Mouse (Mus musculus): Measurements from ENCODE around the gene Ttc22. TPM values are rescaled to one million over a fixed set of nuclear protein-coding genes. Genes with fewer than 3 reads are reported as not detected.

Gene Ttc22
- total RNA-seq, 2 experiments from 2014 or later: 0.09 to 0.10 TPM

DNA sequence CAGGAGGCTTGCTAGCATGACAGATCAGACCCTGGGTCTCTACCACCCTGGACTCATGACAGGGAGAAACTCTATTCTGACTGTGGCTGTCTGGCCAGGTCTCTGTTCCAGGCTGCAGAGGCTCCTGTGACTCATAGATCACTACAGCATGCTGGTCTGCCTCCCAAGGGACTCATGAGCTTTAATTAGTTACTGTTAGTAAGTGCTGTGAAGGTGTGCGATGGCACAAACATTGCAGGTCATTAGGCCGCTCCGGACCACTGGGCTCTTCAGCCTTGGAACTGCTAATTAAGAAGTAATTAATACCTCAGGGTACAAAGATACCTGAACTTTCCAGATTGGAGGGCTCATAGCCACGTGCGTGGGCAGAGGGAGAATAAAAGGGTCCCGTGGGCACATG is 24.9 kb downstream of the Ttc22 start:
- intact Hi-C loops (cut with DNase I; ENCODE audit: low total_unique reads): no loop called here
- DNase-seq: no peak

DNA sequence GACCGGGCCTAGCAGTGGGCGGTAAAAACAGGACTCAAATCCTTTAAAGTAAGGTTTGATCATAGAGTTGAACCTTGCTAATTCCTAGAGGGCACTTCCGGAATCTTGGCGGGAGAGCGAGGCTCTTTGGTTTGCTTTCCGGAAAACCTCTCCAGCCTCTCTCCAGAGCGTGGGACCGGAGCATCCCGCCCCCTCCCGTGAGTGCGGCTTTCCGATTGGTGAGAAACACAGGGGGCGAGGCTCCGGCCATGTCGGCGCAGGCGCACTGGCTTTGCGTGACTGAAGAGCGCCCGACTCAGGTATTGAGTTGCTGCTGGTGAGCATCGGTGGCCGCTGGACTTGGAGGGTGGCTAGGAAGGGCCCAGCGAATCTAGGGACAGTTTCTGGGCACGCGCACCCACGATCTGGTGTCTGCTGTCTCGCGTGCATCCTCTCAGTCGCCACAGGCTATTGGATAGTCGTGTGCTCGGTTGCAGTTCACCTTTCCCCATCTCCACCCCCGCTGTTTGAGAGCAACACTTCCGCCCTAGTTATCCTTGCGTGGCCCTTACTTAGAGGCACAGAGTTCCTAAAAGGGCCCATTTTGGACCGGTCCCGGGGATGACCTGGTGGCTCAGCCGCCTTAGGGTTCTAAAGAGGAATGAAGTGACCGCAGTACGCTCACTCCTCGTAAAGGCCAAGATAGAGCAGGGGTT is 28.7 kb downstream of the Ttc22 start, which contains the start of gene Pars2:
TSS of gene Pars2 (plus strand) at position 237 of the 695 bp plus-strand sequence.
- DNase-seq: peak; percentile 97
- intact Hi-C loops (cut with DNase I; ENCODE audit: low total_unique reads): no loop called here

DNA sequence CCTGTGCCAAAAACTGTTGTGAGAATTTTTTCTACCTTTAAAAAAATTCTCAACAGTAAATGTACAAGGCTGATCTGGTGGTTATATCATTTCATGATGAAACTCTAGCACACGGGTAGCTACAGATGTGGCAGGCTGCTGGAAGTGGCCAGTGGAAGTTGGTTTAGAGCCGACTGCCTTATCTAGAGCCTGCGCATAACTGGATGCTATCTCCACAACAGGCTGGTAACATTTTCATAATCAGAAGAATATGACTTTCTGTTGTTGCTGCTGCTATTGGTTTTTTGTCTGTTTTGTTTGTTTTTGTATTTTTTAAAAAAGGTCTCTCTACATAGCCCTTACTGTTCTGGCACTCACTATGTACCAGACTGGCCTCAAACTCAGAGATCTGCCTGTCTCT is 30.3 kb downstream of the Ttc22 start:
- no peak for DNase-seq

DNA sequence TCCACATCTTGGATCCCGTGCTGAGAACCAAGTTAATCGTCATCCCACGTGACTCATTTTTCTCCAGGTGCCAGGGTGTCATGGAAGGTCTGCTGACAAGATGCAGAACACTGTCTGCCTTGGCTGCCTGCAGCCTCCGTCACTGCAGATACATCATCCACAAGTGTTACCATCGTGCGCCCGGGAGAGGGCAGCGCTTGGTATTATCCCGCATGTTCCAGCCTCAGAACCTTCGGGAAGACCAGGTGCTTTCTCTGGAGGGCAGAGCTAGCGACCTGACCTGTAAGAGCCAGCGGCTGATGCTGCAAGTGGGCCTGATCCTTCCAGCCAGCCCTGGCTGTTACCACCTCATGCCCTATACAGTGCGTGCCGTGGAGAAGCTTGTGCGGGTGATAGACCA is 30.8 kb downstream of the Ttc22 start:
- no peak for DNase-seq

More for the DNA sequence above, 30.3 kb downstream of the Ttc22 start:
- intact Hi-C loops (cut with DNase I; ENCODE audit: low total_unique reads): no loop called here

DNA sequence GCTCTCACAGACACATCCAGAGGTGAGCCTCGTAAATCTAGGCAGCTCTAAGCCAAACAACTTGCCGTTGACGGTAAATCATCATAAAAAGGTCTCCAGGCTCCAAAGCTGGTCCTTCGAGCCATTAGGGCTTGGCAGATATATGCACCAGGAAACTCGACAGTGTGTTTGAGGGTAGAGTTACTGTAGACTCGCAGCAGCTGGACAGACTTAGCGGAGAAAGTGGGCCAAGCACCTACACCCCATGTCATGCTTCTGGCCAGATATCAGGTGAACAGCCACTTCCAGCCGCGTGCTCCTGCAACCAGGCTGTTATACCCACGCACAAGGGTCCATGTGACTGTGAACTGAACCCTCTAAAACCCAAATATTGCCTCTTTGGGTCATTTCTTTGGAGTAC is 33.4 kb downstream of the Ttc22 start:
- intact Hi-C loops (cut with DNase I; ENCODE audit: low total_unique reads): no loop called here
- peak; percentile 29 for DNase-seq

More for the DNA sequence above, 30.8 kb downstream of the Ttc22 start:
- intact Hi-C loops (cut with DNase I; ENCODE audit: low total_unique reads): no loop called here

DNA sequence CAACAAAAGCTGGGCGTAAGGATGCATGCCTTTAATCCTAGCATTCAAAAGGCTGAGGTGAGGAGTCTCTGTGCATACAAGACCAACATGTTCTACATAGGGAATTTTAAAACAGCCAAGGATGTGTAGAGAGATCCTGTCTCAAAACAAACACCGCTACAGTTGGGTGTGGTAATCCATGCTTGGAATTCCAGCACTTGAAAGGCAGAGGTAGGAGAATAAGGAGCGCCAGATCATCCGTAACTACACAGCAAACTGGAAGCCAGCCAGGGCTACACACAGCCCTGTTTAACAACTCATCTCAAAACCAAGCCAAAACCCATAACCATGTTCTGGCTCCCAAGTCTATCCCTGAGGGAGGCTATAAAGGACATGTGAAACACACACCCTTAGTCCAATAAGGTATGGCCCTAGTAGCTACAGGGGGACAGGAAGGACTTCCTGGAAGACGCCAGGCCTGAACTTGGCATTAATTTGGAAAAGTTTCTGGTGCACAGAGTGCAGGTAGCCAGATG is 41.8 kb downstream of the Ttc22 start:
- intact Hi-C loops (cut with DNase I; ENCODE audit: low total_unique reads): no loop called here
- no peak for DNase-seq

DNA sequence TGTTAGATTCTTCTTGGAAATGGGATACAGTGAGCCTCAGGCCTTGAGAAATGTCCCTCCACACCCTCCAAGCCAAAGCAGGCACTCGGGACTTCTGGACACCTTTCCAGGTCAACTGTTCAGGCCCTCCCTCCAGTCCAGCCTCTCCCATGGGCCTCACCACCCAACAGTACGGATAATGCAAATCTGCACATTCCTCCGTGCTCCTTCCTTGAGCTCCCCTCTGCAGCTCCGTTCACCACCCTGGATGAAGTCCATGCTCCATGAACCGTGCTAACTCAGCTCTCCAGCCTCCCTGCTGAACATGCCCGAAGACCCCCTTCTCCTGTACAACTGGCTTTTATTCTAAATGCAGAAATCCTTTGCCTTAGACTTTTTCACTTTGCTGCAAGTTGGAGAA is 42.5 kb downstream of the Ttc22 start:
- intact Hi-C loops (cut with DNase I; ENCODE audit: low total_unique reads): no loop called here

DNA sequence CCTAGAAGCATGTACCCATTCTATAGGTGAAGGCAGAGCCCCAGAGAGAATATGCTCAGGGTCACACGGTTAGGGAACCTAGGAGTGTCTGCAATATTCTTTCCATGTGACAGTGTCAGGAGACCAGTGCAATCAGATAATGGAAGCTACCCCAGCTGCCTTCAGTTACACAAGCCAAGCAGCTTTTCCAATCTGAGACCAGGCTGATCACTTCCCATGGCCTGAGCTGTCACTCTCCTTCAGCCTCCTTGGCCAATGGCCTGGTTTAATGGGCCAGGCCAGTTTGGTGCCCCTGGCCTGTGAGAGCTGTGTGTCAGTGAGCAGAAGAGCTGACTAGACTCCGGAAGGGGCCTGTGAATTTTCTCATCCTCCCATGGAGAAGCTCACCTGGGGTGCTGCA is 43.0 kb downstream of the Ttc22 start:
- no peak for DNase-seq
- intact Hi-C loops (cut with DNase I; ENCODE audit: low total_unique reads): no loop called here

More for the DNA sequence above, 42.5 kb downstream of the Ttc22 start:
- DNase-seq: no peak

DNA sequence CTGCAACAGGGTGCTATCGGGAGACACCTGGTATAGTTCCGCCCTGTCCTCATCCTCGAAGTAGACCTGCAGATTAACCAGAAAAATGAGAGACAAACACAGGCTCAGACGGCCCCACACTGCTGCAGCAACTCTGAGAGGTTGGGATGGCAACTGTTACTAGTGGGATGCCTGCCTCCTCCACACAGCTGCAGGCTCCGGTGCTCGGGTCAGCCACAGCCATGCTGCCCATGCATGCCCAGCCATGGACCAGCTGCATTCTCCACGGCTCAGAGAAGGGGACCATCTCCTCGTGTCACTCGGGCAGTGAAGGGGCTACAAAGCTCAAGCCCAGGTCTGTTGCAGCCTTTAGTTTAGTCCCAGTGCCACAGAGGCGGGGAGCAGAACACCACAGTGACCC is 43.4 kb downstream of the Ttc22 start:
- no peak for DNase-seq
- intact Hi-C loops (cut with DNase I; ENCODE audit: low total_unique reads): no loop called here

DNA sequence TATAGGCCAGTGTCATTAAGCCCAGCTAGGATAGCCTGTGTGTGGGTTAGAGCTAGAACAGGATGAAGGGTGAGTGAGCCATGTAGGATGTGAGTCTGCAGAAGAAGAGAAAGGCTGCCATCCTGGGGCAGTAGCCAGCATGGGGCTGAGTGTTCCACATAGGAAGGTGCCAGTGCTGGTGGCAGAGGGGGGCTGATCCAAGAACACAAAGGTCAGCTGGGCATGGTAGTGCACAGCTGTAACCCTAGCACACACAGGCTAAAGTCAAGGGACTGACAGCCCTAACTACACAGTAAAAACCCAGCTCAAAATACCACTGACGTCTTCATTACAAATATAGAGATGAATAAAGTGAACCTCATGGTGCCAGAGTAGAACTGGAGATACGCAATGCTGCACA is 44.3 kb downstream of the Ttc22 start:
- intact Hi-C loops (cut with DNase I; ENCODE audit: low total_unique reads): no loop called here
- peak; percentile 63 for DNase-seq

DNA sequence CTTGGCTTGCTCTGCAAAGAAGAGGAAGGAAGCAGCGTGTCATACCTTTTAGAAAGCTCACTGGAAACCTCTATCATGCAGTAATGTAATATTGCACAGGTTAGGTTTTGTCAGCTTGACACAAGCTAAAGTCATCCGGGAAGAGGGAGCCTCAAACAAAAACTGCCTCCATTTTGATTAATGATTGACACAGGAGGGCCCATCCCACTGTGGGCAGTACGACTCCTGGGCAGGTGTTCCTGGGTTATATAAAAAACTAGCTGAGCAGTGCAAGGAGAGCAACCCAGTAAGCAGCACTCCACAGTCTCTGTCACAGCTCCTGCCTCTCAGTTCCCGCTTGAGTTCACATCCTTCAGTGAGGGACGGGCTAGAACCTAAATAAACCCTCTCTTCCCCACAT is 54.5 kb downstream of the Ttc22 start:
- no peak for DNase-seq
- intact Hi-C loops (cut with DNase I; ENCODE audit: low total_unique reads): no loop called here

DNA sequence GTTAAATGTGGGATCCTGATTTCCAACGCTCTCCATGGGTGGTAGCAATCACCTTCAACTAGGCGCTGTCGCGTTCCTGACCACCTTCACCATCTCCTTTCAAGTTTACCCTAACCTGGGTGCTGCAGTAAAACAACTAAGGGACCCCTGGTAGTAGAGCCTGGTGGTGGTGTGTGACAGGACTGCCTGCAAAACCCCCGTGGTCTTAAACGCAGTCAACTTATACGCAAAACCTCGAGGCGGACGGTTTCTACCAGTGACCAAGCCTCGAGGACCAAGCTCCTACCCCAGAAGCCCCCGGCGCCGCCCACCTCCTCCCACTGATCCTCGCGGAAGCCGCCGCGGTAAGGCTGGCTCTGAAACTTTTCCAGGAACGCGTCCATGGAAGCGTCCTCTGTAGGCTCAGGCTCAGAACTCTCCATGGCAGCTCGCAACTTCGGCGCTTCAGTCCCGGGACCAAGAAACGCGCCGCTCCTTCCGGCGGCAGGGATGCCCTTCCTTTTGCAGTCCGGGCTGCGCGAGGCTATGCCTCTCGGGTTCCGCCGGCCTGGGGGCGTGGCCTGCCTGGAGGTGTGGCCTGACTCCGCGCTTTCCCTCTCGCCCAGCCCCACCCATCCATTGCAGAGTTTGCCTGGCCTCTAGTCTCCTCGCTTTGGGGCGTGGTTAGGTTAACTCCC is 56.3 kb downstream of the Ttc22 start, which contains the start of gene Ttc4:
TSS of gene Ttc4 (minus strand) at position 503 of the 677 bp plus-strand sequence.
- intact Hi-C loops (cut with DNase I; ENCODE audit: low total_unique reads): no loop called here
- DNase-seq: peak; percentile 92

DNA sequence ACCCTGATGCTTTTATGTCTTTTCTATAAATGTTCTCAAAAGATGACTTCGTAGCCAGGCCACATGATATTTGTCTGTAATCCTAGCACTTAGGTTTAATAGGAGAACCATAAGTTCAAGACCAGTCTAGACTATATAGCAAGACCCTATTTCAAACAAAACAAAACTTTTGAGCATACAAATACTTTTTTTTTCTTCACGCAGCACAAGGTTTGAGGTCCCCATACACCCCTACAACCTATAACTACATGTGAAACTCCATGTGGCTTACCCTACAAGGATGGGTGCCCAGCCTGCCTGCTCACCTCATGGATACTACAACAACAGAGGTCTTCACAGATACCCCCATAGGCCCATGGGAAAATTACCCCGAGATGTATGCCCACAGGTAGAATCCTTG is 56.9 kb downstream of the Ttc22 start:
- intact Hi-C loops (cut with DNase I; ENCODE audit: low total_unique reads): no loop called here
- DNase-seq: no peak

DNA sequence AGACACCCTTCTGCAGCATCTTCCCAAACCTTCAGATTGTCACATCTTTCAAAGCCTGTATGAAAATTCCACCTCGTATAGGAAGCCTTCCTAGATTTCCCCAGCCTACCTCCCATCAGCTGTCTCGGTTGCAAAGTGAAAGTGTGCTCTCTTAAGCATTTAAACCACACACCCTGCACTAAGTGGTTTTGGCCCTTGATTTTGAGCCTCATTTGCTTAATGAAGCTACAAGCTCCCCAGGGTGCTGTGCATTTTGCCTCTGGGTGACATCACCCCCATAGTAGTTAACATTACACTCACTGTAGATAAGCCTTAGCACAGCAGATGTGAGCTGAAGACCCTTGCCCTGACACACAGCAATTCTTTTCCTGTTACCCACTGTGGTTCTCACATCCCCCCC is 58.7 kb downstream of the Ttc22 start:
- intact Hi-C loops (cut with DNase I; ENCODE audit: low total_unique reads): no loop called here

DNA sequence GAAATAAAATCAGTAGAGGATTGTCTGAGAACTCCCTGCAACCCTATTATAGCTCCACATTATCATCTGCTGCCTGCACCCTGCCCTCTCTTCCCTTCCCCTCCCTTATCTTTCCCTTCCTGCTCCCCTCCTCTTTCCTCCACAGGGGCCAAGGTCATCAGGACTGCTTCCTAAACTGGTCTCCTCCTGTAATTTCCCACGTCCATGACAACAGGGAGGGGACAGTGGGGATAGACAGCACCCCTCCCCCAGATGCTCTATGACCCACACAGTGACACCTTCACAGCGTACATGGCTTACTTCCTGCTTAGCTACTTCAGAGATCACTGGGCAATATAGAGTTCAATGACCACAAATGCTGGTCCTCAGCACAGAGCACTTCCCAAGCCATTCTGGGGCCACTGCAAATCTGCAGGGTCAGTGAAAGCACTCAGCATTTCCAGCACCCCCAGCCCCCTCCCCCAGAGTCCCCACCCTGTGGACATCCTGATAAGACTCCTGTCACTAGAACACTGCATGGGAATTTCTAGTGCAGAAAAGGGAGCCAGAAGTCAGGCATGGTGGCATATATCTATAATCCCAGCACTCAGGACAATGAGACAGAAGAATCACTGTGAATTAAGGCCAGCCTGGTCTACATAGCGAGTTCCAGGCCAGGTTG is 66.5 kb downstream of the Ttc22 start:
- DNase-seq: no peak
- intact Hi-C loops (cut with DNase I; ENCODE audit: low total_unique reads): no loop called here

More for the DNA sequence above, 58.7 kb downstream of the Ttc22 start:
- DNase-seq: no peak

Other genes with a start within 250 kb of the Ttc22 start
- gene Pcsk9, start 158.1 kb upstream of the Ttc22 start, total RNA-seq (2021): not detected
- under 1 TPM in 1 of 2 experiments, not detected in 1; 0.18 TPM for gene Bsnd, start 130.1 kb upstream of the Ttc22 start, total RNA-seq (2021)
- 10 to 100 TPM in 1 of 2 experiments, 1 to 10 TPM in 1; 3.1 to 10.9 TPM for gene Dhcr24, start 61.4 kb upstream of the Ttc22 start, total RNA-seq (2021)
- not detected for gene Lexm, start 5.2 kb upstream of the Ttc22 start, total RNA-seq (2021)
- 1 to 10 TPM; 2.6 to 2.9 TPM for gene Pars2, start 28.6 kb downstream of the Ttc22 start, total RNA-seq (2021)
- gene Ttc4, start 56.5 kb downstream of the Ttc22 start, total RNA-seq (2021): 10 to 100 TPM; 22.3 to 24.8 TPM
- under 1 TPM; 0.31 to 0.35 TPM for gene Mroh7, start 108.5 kb downstream of the Ttc22 start, total RNA-seq (2021)
- not detected for gene Fam151a, start 111.5 kb downstream of the Ttc22 start, total RNA-seq (2021)
- gene Acot11, start 182.6 kb downstream of the Ttc22 start, total RNA-seq (2021): 10 to 100 TPM in 1 of 2 experiments, 1 to 10 TPM in 1; 8.4 to 15.9 TPM

Data from gastrocnemius, postnatal 14 days (tissue).